Mouse (Mus musculus): ENCODE data around the gene Med24. TPM values are rescaled to one million over a fixed set of nuclear protein-coding genes. Genes with fewer than 3 reads are reported as not detected.

Gene Med24
- polyA plus RNA-seq, 2 experiments = 43.9 to 83.4 TPM

GRCm38 (mm10) chr11:98771844-98772525 lies 42.8 kb upstream of the Med24 start:
- no peak overlapping the region for H3K4me2 ChIP-seq (replicated peaks; ENCODE audit: low read depth, low read length, severe bottlenecking)
- ATAC-seq (ENCODE audit: low FRiP score, low read depth) = no peak
- 95% methylated on average over 11 of the region's 11 CpGs for WGBS
- no peak overlapping the region for H3K4me3 ChIP-seq (replicated peaks; ENCODE audit: low read length)
- H3K27me3 ChIP-seq (ENCODE audit: control insufficient read depth, insufficient read depth, low read length) = no peaks in the 10 kb centered on the region
- H3K4me1 ChIP-seq (ENCODE audit: control insufficient read depth, insufficient read depth, low read length) = peaks cover 56% of the 10 kb centered on the region
- no peaks in the 10 kb centered on the region for H3K9me3 ChIP-seq (ENCODE audit: control insufficient read depth, low read length)
- no peak for TF ChIP-seq POLR2A (IDR thresholded peaks at IDR 0.05; ENCODE audit: borderline replicate concordance, extremely low read depth, insufficient read depth, insufficient read length)
- no peak overlapping the region for H3K9ac ChIP-seq (ENCODE audit: low read depth, low read length, severe bottlenecking)
- peaks cover 32% of the 10 kb centered on the region for H3K36me3 ChIP-seq (ENCODE audit: control insufficient read depth, insufficient read depth, low read length)
- DNase-seq (ENCODE audit: low spot score) = no peak
- H3K27ac ChIP-seq (replicated peaks; ENCODE audit: low read depth, low read length) = no peak overlapping the region

- WGBS = 94% methylated on average over 18 of the region's 18 CpGs
- no peaks in the 10 kb centered on the region for H3K27me3 ChIP-seq (ENCODE audit: control insufficient read depth, insufficient read depth, low read length)
- TF ChIP-seq POLR2A (IDR thresholded peaks at IDR 0.05; ENCODE audit: borderline replicate concordance, extremely low read depth, insufficient read depth, insufficient read length) = no peak
- DNase-seq (ENCODE audit: low spot score) = no peak
- peaks cover 53% of the 10 kb centered on the region for H3K4me1 ChIP-seq (ENCODE audit: control insufficient read depth, insufficient read depth, low read length)
- H3K4me3 ChIP-seq (replicated peaks; ENCODE audit: low read length) = no peak overlapping the region
- H3K9ac ChIP-seq (ENCODE audit: low read depth, low read length, severe bottlenecking) = no peak overlapping the region
- no peak overlapping the region for H3K4me2 ChIP-seq (replicated peaks; ENCODE audit: low read depth, low read length, severe bottlenecking)
- peaks cover 40% of the 10 kb centered on the region for H3K36me3 ChIP-seq (ENCODE audit: control insufficient read depth, insufficient read depth, low read length)
- H3K9me3 ChIP-seq (ENCODE audit: control insufficient read depth, low read length) = no peaks in the 10 kb centered on the region
- no peak overlapping the region for H3K27ac ChIP-seq (replicated peaks; ENCODE audit: low read depth, low read length)
- ATAC-seq (ENCODE audit: low FRiP score, low read depth) = no peak
Measured at GRCm38 (mm10) chr11:98771131-98771530, 41.9 kb upstream of the Med24 start.

- Histone ChIP-seq H3K27me3 (ENCODE audit: control insufficient read depth, insufficient read depth, low read length) (no peaks in the 10 kb centered on the region), H3K36me3 (ENCODE audit: control insufficient read depth, insufficient read depth, low read length) (peaks cover 47% of the 10 kb centered on the region), H3K4me1 (ENCODE audit: control insufficient read depth, insufficient read depth, low read length) (peaks cover 54% of the 10 kb centered on the region), H3K9ac (ENCODE audit: low read depth, low read length, severe bottlenecking) (no peak overlapping the region), H3K4me2 (replicated peaks; ENCODE audit: low read depth, low read length, severe bottlenecking) (no peak overlapping the region), H3K9me3 (ENCODE audit: control insufficient read depth, low read length) (no peaks in the 10 kb centered on the region), H3K4me3 (replicated peaks; ENCODE audit: low read length) (no peak overlapping the region), H3K27ac (replicated peaks; ENCODE audit: low read depth, low read length) (no peak overlapping the region)
- 90% methylated on average over 26 of the region's 26 CpGs for WGBS
- ATAC-seq (ENCODE audit: low FRiP score, low read depth) (no peak), DNase-seq (ENCODE audit: low spot score) (no peak)
- no peak for TF ChIP-seq POLR2A (IDR thresholded peaks at IDR 0.05; ENCODE audit: borderline replicate concordance, extremely low read depth, insufficient read depth, insufficient read length)
Measured at GRCm38 (mm10) chr11:98770096-98770975, 41.1 kb upstream of the Med24 start.

- Histone ChIP-seq H3K4me3 (replicated peaks; ENCODE audit: low read length) (no peak overlapping the region), H3K4me1 (ENCODE audit: control insufficient read depth, insufficient read depth, low read length) (peaks cover 46% of the 10 kb centered on the region), H3K9me3 (ENCODE audit: control insufficient read depth, low read length) (no peaks in the 10 kb centered on the region), H3K9ac (ENCODE audit: low read depth, low read length, severe bottlenecking) (no peak overlapping the region), H3K4me2 (replicated peaks; ENCODE audit: low read depth, low read length, severe bottlenecking) (no peak overlapping the region), H3K36me3 (ENCODE audit: control insufficient read depth, insufficient read depth, low read length) (peaks cover 57% of the 10 kb centered on the region), H3K27me3 (ENCODE audit: control insufficient read depth, insufficient read depth, low read length) (no peaks in the 10 kb centered on the region), H3K27ac (replicated peaks; ENCODE audit: low read depth, low read length) (no peak overlapping the region)
- DNase-seq (ENCODE audit: low spot score) (no peak), ATAC-seq (ENCODE audit: low FRiP score, low read depth) (no peak)
- no peak for TF ChIP-seq POLR2A (IDR thresholded peaks at IDR 0.05; ENCODE audit: borderline replicate concordance, extremely low read depth, insufficient read depth, insufficient read length)
- 88% methylated on average over 25 of the region's 25 CpGs for WGBS
Measured at GRCm38 (mm10) chr11:98769007-98769954, 40.0 kb upstream of the Med24 start.

Measured in limb, embryonic 14.5 days (tissue).